Mouse (Mus musculus) thymus, adult 2 months (tissue): Measurements from ENCODE around the gene Snrpn. TPM values are rescaled to one million over a fixed set of nuclear protein-coding genes. Genes with fewer than 3 reads are reported as not detected.

Experiments
- DNase-seq: peaks from one replicate; pipeline ENCODE4 v3.0.0; 2021
- H3K27ac ChIP-seq: fragments of 200-500 bp; 2 replicates; pipeline ENCODE4 v1.5.1; 2012; ENCODE audit warnings: low read length, control low read depth; ENCODE audit not compliant: control insufficient read depth, insufficient read depth
- H3K27me3 ChIP-seq: fragments of 200-500 bp; 2 replicates; pipeline ENCODE4 v1.6.1; 2012; ENCODE audit warnings: mild to moderate bottlenecking, low read length, moderate library complexity, mixed read lengths; ENCODE audit not compliant: control insufficient read depth, insufficient read depth
- H3K36me3 ChIP-seq: fragments of 200-500 bp; 2 replicates; pipeline ENCODE4 v1.6.1; 2012; ENCODE audit warnings: mild to moderate bottlenecking, low read length, moderate library complexity; ENCODE audit not compliant: control insufficient read depth, insufficient read depth
- H3K4me1 ChIP-seq: fragments of 200-500 bp; replicated peaks from 2 replicates; pipeline ENCODE4 v1.6.1; 2012; ENCODE audit warnings: low read length; ENCODE audit not compliant: control insufficient read depth, insufficient read depth
- H3K4me3 ChIP-seq: fragments of 200-500 bp; 2 replicates; pipeline ENCODE4 v1.5.1; 2012; ENCODE audit warnings: mild to moderate bottlenecking, low read length, control low read depth, moderate library complexity; ENCODE audit not compliant: control insufficient read depth, insufficient read depth
- CTCF ChIP-seq: fragments of 200-500 bp; IDR thresholded peaks from 2 replicates; pipeline ENCODE4 v1.5.1; 2012; ENCODE audit warnings: mild to moderate bottlenecking, control low read depth, low read length, moderate library complexity, borderline replicate concordance; ENCODE audit not compliant: control insufficient read depth, poor library complexity, insufficient read depth; ENCODE audit errors: extremely low read depth
- POLR2A ChIP-seq: fragments of 200-500 bp; IDR thresholded peaks from 2 replicates; pipeline ENCODE4 v1.6.1; 2012; ENCODE audit warnings: mild to moderate bottlenecking, low read length, control low read depth, moderate library complexity; ENCODE audit not compliant: control insufficient read depth, poor library complexity, insufficient read depth; ENCODE audit errors: extremely low read depth
- WGBS: fragments of 180-500 bp; shearing (Covaris S2); methylation state at CpG from one replicate; pipeline ENCODE4 v1.1.7; 2018; 5-methylcytosine and 5-hydroxymethylcytosine counted together
- polyA plus RNA-seq: library from polyadenylated mRNA; depleted of rRNA; stranded (reverse); fragments of >200 nt; gene quantifications from 2 replicates; pipeline ENCODE4 v1.2.3, GENCODE M21; 2012; rRNA removed

Snrpn gene
- polyA plus RNA-seq, 1 experiment = 7.3 TPM

GRCm38 (mm10) chr7:60003921-60004605, 136.0 kb downstream of the Snrpn start:
- no peaks in the 10 kb centered on the region for H3K36me3 ChIP-seq
- 57% methylated on average over 22 of the region's 22 CpGs for WGBS
- H3K4me1 ChIP-seq = no peaks in the 10 kb centered on the region
- no peak for DNase-seq
- H3K27me3 ChIP-seq = no peaks in the 10 kb centered on the region
- no peak overlapping the region for H3K27ac ChIP-seq
- no peak overlapping the region for H3K4me3 ChIP-seq
- TF ChIP-seq CTCF (no peak), POLR2A (no peak)

GRCm38 (mm10) chr7:60003006-60003865, 136.8 kb downstream of the Snrpn start:
- H3K27ac ChIP-seq = no peak overlapping the region
- H3K36me3 ChIP-seq = no peaks in the 10 kb centered on the region
- TF ChIP-seq CTCF (no peak), POLR2A (no peak)
- H3K4me3 ChIP-seq = no peak overlapping the region
- no peak for DNase-seq
- WGBS = 92% methylated on average over 12 of the region's 12 CpGs
- H3K4me1 ChIP-seq = no peaks in the 10 kb centered on the region
- H3K27me3 ChIP-seq = no peaks in the 10 kb centered on the region

GRCm38 (mm10) chr7:59978646-59979045, 161.4 kb downstream of the Snrpn start:
- no peak for TF ChIP-seq CTCF
- TF ChIP-seq POLR2A = no peak
- 59% methylated on average over 1 of the region's 1 CpGs for WGBS
- DNase-seq = no peak
- no peaks in the 10 kb centered on the region for H3K27me3 ChIP-seq
- no peak overlapping the region for H3K27ac ChIP-seq
- no peak overlapping the region for H3K4me3 ChIP-seq
- H3K4me1 ChIP-seq = no peaks in the 10 kb centered on the region
- no peaks in the 10 kb centered on the region for H3K36me3 ChIP-seq

Other genes with a start within 250 kb of the Snrpn start
- gene Snurf, start 135.2 kb downstream of the Snrpn start, polyA plus RNA-seq = not detected in 2 replicates
- 0.05 TPM in 2 replicates for gene Gm38393, start 135.2 kb downstream of the Snrpn start, polyA plus RNA-seq